Mouse (Mus musculus): ENCODE results near the gene Dnajb9. TPM values are rescaled to one million over a fixed set of nuclear protein-coding genes. Genes with fewer than 3 reads are reported as not detected.
"Not testable (repeated sequence)": the region's sequence is repeated elsewhere in the genome, so short reads cannot be mapped to it uniquely, and the experiment has no call there.

Dnajb9 gene
- polyA plus RNA-seq (2015; fragmentation: Nextera tagmentation; extraction: Ambion mirVana): 24.2 and 24.6 TPM in 2 replicates

DNA sequence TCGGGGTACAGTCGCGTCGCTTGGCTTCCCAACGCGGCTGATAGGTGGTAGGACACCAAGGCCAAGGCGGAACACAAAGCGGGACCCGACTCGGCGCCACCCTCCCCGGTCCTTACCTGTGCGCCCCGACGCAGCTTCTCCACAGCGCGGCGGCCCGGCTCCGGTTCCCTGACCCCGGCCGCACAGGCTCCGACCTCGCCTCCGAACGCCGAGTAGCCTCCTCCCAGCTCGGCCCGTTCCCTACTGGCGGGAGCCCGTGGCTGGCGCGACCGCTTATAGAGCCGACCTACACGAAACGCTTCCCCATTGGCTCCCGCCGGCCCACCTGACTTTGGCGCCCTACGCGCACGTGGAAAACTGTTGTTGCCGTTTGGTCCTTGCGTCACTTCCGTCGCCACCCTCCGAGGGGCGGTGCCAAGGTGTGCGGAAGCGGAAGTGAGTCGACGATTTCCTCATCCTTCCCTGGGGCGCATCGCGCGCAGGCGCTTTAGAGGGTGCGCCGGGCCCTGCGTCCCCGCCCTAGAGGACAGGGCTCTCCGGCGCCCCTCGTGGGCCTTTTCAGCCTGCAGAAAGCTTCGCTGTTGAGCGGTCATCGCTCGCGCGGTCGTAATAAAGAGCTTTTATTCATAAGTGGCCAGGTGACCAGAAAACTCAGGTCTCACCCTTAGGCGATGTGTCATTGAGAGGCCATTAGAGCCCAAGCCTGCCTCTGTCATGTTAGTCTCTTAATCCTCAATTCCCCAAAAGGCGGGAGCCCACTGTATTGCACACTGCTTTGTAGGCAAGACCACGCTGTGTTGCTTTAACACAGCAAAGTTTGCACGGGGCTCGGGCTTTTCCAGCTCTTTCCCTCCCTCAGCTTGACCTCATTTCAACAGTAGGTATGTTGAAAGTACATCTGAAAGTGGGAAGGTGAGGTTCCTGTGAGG is at the start of gene Dnajb9:
Gene Dnajb9 (minus strand): TSS at position 503 of the 929 bp plus-strand sequence.
- peak within 1 kb of the TSS; percentile 75 for H3K4me2 ChIP-seq
- H3K27ac ChIP-seq: peak within 1 kb of the TSS; percentile 77
- H3K4me3 ChIP-seq: peak within 1 kb of the TSS; percentile 89
- under 1% methylated on average over 76 of the region's 77 CpGs for WGBS
- peak within 1 kb of the TSS; percentile 93 for H3K9ac ChIP-seq
- peak; percentile 99 for ATAC-seq
- H3K9me3 ChIP-seq (replicated peaks): no peaks in the 10 kb centered on the region
- peaks cover 8% of the 10 kb centered on the region for H3K36me3 ChIP-seq (ENCODE audit: poor library complexity, severe bottlenecking)
- H3K27me3 ChIP-seq: no peaks in the 10 kb centered on the region
- H3K4me1 ChIP-seq: peaks cover 13% of the 10 kb centered on the region

DNA sequence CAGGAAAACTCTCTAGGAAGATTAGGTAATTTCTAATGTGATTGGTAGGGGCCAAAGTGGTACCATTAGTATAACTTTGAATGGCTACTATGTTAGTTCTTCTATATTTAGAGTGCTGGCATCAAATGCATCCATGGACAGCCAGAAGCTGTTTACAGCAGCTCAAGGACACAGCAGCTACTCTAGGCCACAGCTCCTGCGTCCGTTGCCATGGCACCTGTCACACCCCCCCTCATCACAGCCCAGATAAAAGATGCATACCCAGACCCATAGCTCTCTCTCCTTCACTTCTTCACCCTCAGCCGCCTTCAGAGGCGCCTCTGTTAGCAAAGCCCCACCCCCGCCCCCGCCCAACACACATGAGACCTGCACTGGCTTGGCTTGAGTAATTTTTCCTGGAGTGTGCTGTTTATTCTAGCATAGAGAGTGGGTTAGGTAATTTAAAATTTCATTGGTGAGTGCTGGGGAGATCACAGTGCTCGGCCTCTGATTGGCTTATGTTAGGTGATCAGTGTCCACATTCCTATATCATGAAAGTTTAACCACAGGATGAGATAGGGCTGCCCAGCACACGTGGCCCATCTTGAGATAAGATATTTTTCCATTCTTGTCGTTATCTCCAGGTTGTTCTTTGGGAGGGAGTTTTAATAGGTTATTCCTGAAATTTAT is 38.3 kb upstream of the Dnajb9 start:
- no peaks in the 10 kb centered on the region for H3K9me3 ChIP-seq (replicated peaks)
- WGBS: 86% methylated on average over 9 of the region's 9 CpGs

DNA sequence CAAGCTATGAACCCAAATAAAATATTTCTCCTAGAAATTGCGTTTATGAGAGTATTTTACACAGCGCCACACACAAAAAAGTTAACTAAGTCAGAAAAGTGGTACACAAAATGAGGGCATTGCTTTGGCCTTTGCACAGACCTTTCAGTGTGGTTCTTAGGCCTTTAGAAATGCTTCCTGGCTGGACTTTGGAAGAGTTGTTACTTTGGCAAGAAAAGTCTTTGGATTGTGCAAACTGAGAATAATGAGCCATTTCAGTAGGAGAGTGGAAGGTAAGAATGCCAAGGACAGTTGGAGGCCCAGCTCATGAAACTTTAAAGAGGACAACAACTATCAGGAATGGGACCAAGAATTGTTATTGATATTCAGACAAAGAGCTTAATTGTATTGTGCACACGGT is 35.6 kb upstream of the Dnajb9 start:
- Histone ChIP-seq H3K9ac (no peak overlapping the region), H3K4me1 (no peaks in the 10 kb centered on the region), H3K27me3 (no peaks in the 10 kb centered on the region), H3K9me3 (replicated peaks) (no peaks in the 10 kb centered on the region), H3K36me3 (ENCODE audit: poor library complexity, severe bottlenecking) (no peaks in the 10 kb centered on the region), H3K27ac (no peak overlapping the region), H3K4me2 (no peak overlapping the region), H3K4me3 (no peak overlapping the region)
- WGBS: 87% methylated on average over 3 of the region's 3 CpGs
- no peak for ATAC-seq

More for the DNA sequence above, 38.3 kb upstream of the Dnajb9 start:
- no peak overlapping the region for H3K9ac ChIP-seq
- no peak for ATAC-seq
- H3K4me3 ChIP-seq: no peak overlapping the region
- no peak overlapping the region for H3K4me2 ChIP-seq
- H3K4me1 ChIP-seq: no peaks in the 10 kb centered on the region
- H3K27ac ChIP-seq: no peak overlapping the region
- no peaks in the 10 kb centered on the region for H3K36me3 ChIP-seq (ENCODE audit: poor library complexity, severe bottlenecking)
- no peaks in the 10 kb centered on the region for H3K27me3 ChIP-seq

DNA sequence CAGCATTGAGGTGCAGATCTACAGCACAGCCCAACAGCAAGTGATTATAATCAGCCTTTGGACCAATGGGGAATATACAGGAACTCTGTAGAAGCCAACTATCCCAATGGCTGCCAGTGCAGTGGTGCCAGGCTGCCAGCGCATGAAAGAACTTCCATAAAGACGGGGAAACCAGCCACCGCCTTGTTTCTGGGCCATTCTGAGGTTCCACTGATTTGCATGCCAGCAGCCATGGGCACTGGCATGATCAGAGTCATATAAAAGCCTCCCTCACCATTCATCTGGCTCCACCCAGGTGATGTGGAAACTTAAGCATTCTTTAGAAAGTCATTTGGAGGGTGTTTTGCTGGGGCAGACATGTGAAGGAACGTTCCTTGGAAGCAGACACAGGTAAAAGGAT is 32.3 kb upstream of the Dnajb9 start:
- 90% methylated on average over 4 of the region's 4 CpGs for WGBS
- Histone ChIP-seq H3K27ac (no peak overlapping the region), H3K9me3 (replicated peaks) (no peaks in the 10 kb centered on the region)

DNA sequence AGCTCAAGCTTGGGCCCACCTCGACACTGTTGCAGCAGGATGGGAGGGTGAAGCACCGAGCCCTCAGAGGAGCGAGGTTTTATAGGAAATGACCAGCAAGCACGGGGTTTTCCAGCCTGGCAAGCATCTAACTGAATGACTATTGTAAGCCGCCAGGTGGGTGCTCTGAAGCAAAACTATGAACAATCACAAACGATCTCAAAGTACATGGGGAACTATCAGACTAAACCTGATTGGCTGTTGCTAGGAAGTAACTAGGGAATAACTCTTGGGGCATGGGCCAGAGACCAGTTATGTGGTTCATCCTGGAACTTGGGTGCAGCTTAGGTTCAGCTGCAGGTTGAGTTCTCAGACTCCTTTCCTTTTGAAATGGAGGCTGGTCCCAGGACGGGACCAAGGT is 31.0 kb upstream of the Dnajb9 start:
- Histone ChIP-seq H3K4me1 (no peaks in the 10 kb centered on the region), H3K27me3 (no peaks in the 10 kb centered on the region), H3K4me3 (no peak overlapping the region), H3K4me2 (no peak overlapping the region), H3K27ac (no peak overlapping the region), H3K9me3 (replicated peaks) (no peaks in the 10 kb centered on the region), H3K36me3 (ENCODE audit: poor library complexity, severe bottlenecking) (no peaks in the 10 kb centered on the region), H3K9ac (no peak overlapping the region)
- ATAC-seq: no peak
- 73% methylated on average over 7 of the region's 7 CpGs for WGBS

More for the DNA sequence above, 32.3 kb upstream of the Dnajb9 start:
- H3K9ac ChIP-seq: no peak overlapping the region
- no peak for ATAC-seq
- H3K36me3 ChIP-seq (ENCODE audit: poor library complexity, severe bottlenecking): no peaks in the 10 kb centered on the region
- no peaks in the 10 kb centered on the region for H3K27me3 ChIP-seq
- no peaks in the 10 kb centered on the region for H3K4me1 ChIP-seq
- no peak overlapping the region for H3K4me2 ChIP-seq
- no peak overlapping the region for H3K4me3 ChIP-seq

- no peak for ATAC-seq
- Histone ChIP-seq H3K4me1 (no peaks in the 10 kb centered on the region), H3K27ac (no peak overlapping the region), H3K9ac (no peak overlapping the region), H3K27me3 (no peaks in the 10 kb centered on the region), H3K36me3 (ENCODE audit: poor library complexity, severe bottlenecking) (no peaks in the 10 kb centered on the region), H3K4me3 (no peak overlapping the region), H3K4me2 (no peak overlapping the region), H3K9me3 (replicated peaks) (no peaks in the 10 kb centered on the region)
- WGBS: 73% methylated on average over 3 of the region's 3 CpGs
Observed at GRCm38 (mm10) chr12:44224650-44225049, 14.5 kb upstream of the Dnajb9 start.

DNA sequence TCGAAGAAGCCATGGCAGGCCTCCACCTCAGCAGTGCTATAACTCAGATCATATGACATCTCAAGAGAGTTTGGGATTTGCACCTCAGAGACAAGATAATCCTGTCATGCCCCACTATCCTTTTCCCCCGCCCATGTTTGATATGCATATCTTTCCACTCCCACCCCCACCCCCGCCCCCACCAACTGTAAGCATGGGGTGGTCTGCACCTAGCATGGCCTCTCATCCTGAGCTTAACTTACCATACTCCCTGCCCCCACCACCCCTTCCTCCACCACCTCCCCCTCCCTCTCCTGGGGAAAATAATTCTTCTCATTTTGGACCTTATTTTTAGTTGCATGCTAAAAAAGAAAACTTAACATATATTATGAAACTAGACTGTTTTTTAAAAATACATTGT is 12.9 kb upstream of the Dnajb9 start:
- Histone ChIP-seq H3K4me3 (no peak overlapping the region), H3K4me1 (no peaks in the 10 kb centered on the region), H3K36me3 (ENCODE audit: poor library complexity, severe bottlenecking) (no peaks in the 10 kb centered on the region), H3K27me3 (no peaks in the 10 kb centered on the region), H3K27ac (no peak overlapping the region), H3K9ac (no peak overlapping the region), H3K9me3 (replicated peaks) (no peaks in the 10 kb centered on the region), H3K4me2 (no peak overlapping the region)
- ATAC-seq: 0 out of 2 replicates have a peak, but pooled peaks have one; percentile 38
- WGBS: 68% methylated on average over 3 of the region's 3 CpGs

DNA sequence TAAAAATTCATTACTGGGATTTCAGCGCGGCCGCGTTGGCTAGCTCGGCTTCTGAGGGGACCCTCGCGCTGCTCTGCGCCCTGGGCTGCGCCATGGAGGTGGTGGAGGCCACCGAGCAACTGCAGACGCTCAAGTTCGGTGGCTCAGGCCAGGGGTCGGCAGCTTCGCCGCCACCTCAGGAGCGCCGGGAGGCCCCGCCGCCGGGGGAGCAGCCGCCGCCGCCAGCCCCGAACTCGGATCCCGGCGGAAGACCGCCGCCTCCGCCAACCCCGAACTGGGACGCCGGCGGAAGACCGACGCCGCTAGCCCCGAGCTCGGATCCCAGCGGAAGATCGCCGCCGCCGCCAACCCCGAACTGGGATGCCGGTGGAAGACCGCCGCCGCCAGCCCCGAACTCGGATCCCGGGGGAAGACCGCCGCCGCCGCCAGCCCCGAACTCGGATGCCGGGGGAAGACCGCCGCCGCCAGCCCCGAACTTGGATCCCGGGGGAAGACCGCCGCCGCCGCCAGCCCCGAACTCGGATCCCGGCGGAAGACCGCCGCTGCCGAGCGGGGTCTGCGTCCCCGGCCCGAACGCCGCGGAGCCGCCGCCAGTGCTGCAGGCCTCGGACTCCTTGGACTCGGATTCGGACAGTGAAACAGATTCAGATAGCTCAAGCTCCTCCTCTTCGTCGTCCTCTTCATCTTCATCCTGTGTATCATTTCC is 11.7 kb upstream of the Dnajb9 start:
- no peak overlapping the region for H3K27ac ChIP-seq
- H3K4me3 ChIP-seq: peak overlapping the region; percentile 60
- H3K4me1 ChIP-seq: no peaks in the 10 kb centered on the region
- no peaks in the 10 kb centered on the region for H3K27me3 ChIP-seq
- peak; percentile 55; the same call in 1 of the 2 replicates for ATAC-seq
- no peaks in the 10 kb centered on the region for H3K36me3 ChIP-seq (ENCODE audit: poor library complexity, severe bottlenecking)
- peak overlapping the region; percentile 73 for H3K9ac ChIP-seq
- peak overlapping the region; percentile 82 for H3K4me2 ChIP-seq
- 2% methylated on average over 61 of the region's 89 CpGs for WGBS
- no peaks in the 10 kb centered on the region for H3K9me3 ChIP-seq (replicated peaks)

GRCm38 (mm10) chr12:44221070-44221469 is 10.9 kb upstream of the Dnajb9 start, which contains the start of gene Pnpla8:
TSS of gene Pnpla8 (plus strand) at chr12:44221370.
- not testable (repeated sequence) for ATAC-seq; H3K27me3 ChIP-seq; H3K36me3 ChIP-seq (ENCODE audit: poor library complexity, severe bottlenecking); H3K9me3 ChIP-seq (replicated peaks); H3K4me1 ChIP-seq; H3K27ac ChIP-seq
- Histone ChIP-seq H3K4me2 (peak within 1 kb of the TSS; percentile 82), H3K9ac (peak within 1 kb of the TSS; percentile 73), H3K4me3 (peak within 1 kb of the TSS; percentile 60)
- WGBS: 91% methylated on average over 2 of the region's 2 CpGs

DNA sequence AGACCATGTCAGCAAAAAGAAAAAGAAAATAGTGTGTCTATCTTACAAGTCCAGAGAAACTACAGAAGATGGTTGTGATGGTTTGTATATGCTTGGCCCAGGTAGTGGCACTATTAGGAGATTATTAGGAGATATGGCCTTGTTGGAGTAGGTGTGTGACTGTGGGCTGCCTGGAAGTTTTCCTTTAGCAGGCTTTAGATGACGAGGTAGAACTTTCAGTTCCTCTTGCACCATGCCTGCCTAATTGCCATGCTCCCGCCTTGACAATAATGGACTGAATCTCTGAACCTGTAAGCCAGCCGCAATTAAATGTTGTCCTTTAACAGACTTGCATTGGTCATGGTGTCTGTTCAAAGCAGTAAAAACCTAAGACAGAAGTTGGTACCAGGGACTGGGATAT is 1.4 kb upstream of the Dnajb9 start:
- WGBS: 95% methylated on average over 3 of the region's 3 CpGs
- Histone ChIP-seq H3K4me1 (peaks cover 13% of the 10 kb centered on the region), H3K9ac (no peak overlapping the region), H3K27ac (no peak overlapping the region), H3K27me3 (no peaks in the 10 kb centered on the region), H3K36me3 (ENCODE audit: poor library complexity, severe bottlenecking) (no peaks in the 10 kb centered on the region), H3K4me2 (no peak overlapping the region), H3K4me3 (no peak overlapping the region), H3K9me3 (replicated peaks) (no peaks in the 10 kb centered on the region)
- ATAC-seq: no peak

DNA sequence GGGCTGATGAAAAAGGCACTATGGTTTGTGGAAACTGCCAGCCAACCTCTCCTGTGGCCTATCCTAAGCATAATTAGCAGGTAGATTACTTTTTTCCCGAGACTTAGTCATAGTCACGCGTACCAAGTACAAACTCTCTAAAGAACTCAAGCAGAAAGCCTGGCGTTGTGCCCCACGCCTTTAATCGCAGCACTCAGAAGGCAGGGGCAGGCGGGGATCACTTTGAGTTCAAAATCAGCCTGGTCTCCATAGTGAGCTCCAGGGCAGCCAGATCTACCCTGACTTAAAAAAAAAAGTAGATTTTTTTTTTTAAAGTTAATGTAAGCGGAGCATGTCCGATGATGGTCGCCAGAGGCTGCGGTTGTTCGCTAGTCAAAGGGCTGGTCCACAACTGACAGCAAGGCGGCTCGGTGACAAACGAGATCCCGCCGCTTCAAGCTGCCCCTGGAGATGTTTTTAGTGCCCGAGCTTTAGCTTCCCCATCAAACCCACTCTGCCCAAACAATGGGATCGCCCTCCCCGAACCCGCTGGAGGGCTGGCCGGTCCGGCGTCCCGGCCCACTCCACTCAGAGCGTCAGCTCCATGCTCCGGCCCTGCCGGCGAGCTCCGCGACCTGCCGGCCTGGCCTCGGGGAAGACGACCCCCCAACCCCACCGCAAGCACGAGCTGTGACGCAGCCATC is 844 bp downstream of the Dnajb9 start:
- Histone ChIP-seq H3K4me3 (peak overlapping the region; percentile 89), H3K9me3 (replicated peaks) (no peaks in the 10 kb centered on the region), H3K27ac (peak overlapping the region; percentile 77), H3K9ac (peak overlapping the region; percentile 93), H3K36me3 (ENCODE audit: poor library complexity, severe bottlenecking) (peaks cover 8% of the 10 kb centered on the region), H3K4me1 (peaks cover 13% of the 10 kb centered on the region), H3K4me2 (peak overlapping the region; percentile 75), H3K27me3 (no peaks in the 10 kb centered on the region)
- ATAC-seq: no peak
- WGBS: under 1% methylated on average over 37 of the region's 37 CpGs
